Mouse (Mus musculus) megakaryocyte, embryonic 14.5 days (primary cell): ENCODE results near the gene Itfg2.

Experiments
- FLI1 ChIP-seq: IDR thresholded peaks from 2 replicates; pipeline ENCODE4 v1.6.1; 2012; ENCODE audit warnings: low read length, inconsistent platforms, mixed read lengths
- GATA1 ChIP-seq: IDR thresholded peaks from 3 replicates; pipeline ENCODE4 v1.6.1; 2012; ENCODE audit warnings: mixed read lengths, low read length, inconsistent platforms, borderline replicate concordance

- TF ChIP-seq GATA1 (no peak), FLI1 (no peak)
Measured at GRCm38 (mm10) chr6:128385026-128385425, 39.7 kb downstream of the Itfg2 start.
